In genomic region chr15:96418161-96418560, GRCm38 (mm10) we compare ENCODE assay signal across 23 mouse cellular contexts.
"Had no signal": no experiment of that assay in that cellular context is flagged by ENCODE, and none has a peak within 500 bp of the region (broad histone marks: within the 10 kb centered on the region; RNA-seq: fewer than 3 reads in every experiment).

No protein-coding gene starts in this region.

- H3K27ac ChIP-seq: kidney, postnatal 0 days; layer of hippocampus, adult 2 months; limb, embryonic 10.5 days; limb, embryonic 13.5 days; liver, embryonic 14.5 days; macrophage; midbrain, embryonic 12.5 days; midbrain, embryonic 15.5 days; neural tube, embryonic 12.5 days; neural tube, embryonic 15.5 days; stomach, postnatal 0 days had no signal

- H3K9ac ChIP-seq: limb, embryonic 13.5 days; liver, embryonic 14.5 days; liver, postnatal 0 days; lung, embryonic 14.5 days; midbrain, embryonic 12.5 days; midbrain, embryonic 15.5 days; neural tube, embryonic 12.5 days; neural tube, embryonic 15.5 days had no signal

- H3K9me3 ChIP-seq: limb, embryonic 10.5 days; limb, embryonic 13.5 days; midbrain, embryonic 12.5 days; midbrain, embryonic 15.5 days; neural tube, embryonic 12.5 days; neural tube, embryonic 15.5 days had no signal

- H3K4me1 ChIP-seq: limb, embryonic 10.5 days; limb, embryonic 13.5 days; midbrain, embryonic 12.5 days; midbrain, embryonic 15.5 days; neural tube, embryonic 12.5 days; neural tube, embryonic 15.5 days had no signal

- H3K4me2 ChIP-seq: limb, embryonic 13.5 days; lung, embryonic 14.5 days; midbrain, embryonic 12.5 days; midbrain, embryonic 15.5 days; neural tube, embryonic 12.5 days; neural tube, embryonic 15.5 days had no signal

- H3K27me3 ChIP-seq: limb, embryonic 13.5 days; midbrain, embryonic 12.5 days; midbrain, embryonic 15.5 days; neural tube, embryonic 12.5 days; neural tube, embryonic 15.5 days had no signal

- ATAC-seq: liver, postnatal 0 days; lung, postnatal 0 days; midbrain, embryonic 15.5 days had no signal

- DNase-seq: kidney, postnatal 25 days; layer of hippocampus, adult 9-11 months; liver; liver, postnatal 0 days; lung, embryonic 14.5 days; right cerebral cortex, adult 18-20 months; right cerebral cortex, postnatal 14 days; right cerebral cortex, postnatal 4 days; thymus, adult 2 months; thymus, postnatal 14 days; thymus, postnatal 4 days had no signal

- H3K4me3 ChIP-seq: layer of hippocampus, adult 2 months; limb, embryonic 10.5 days; limb, embryonic 13.5 days; midbrain, embryonic 12.5 days; midbrain, embryonic 15.5 days; neural tube, embryonic 12.5 days; neural tube, embryonic 15.5 days had no signal
